Mouse (Mus musculus): Measurements from ENCODE around the gene Mapre1. TPM values are rescaled to one million over a fixed set of nuclear protein-coding genes. Genes with fewer than 3 reads are reported as not detected.
"Not testable (repeated sequence)": the region's sequence is repeated elsewhere in the genome, so short reads cannot be mapped to it uniquely, and the experiment has no call there.

Gene Mapre1
- 199 and 200 TPM in 2 replicates for polyA plus RNA-seq (2016; fragmentation: Nextera tagmentation; extraction: Ambion mirVana)

GRCm38 (mm10) chr2:153740500-153741436 lies at the start of gene Mapre1:
Gene Mapre1 (plus strand): TSS chr2:153741274.
- WGBS (ENCODE audit: insufficient replicate concordance), result 10% methylated on average over 56 of the region's 58 CpGs

GRCm38 (mm10) chr2:153693413-153693812 lies 47.7 kb upstream of the Mapre1 start:
- not testable (repeated sequence) for H3K4me1 ChIP-seq; H3K36me3 ChIP-seq; H3K27me3 ChIP-seq (replicated peaks); H3K9ac ChIP-seq; H3K4me3 ChIP-seq; H3K9me3 ChIP-seq (replicated peaks); H3K27ac ChIP-seq; H3K4me2 ChIP-seq
- WGBS (ENCODE audit: insufficient replicate concordance), result 67% methylated on average over 7 of the region's 7 CpGs
- 0 out of 2 replicates have a peak, but pooled peaks have one; percentile 27 for ATAC-seq

More at GRCm38 (mm10) chr2:153740500-153741436, at the start of gene Mapre1:
- peak; percentile 96 for ATAC-seq
- peak within 1 kb of the TSS; percentile 84 for H3K4me2 ChIP-seq
- H3K9me3 ChIP-seq (replicated peaks), result no peaks in the 10 kb centered on the region
- peak within 1 kb of the TSS; percentile 94 for H3K9ac ChIP-seq
- peak within 1 kb of the TSS; percentile 85 for H3K4me3 ChIP-seq
- H3K4me1 ChIP-seq, result peaks cover 55% of the 10 kb centered on the region
- H3K27me3 ChIP-seq (replicated peaks), result no peaks in the 10 kb centered on the region
- H3K27ac ChIP-seq, result peak within 1 kb of the TSS; percentile 93
- H3K36me3 ChIP-seq, result peaks cover 15% of the 10 kb centered on the region

GRCm38 (mm10) chr2:153694462-153695085 lies 46.5 kb upstream of the Mapre1 start:
- H3K4me2 ChIP-seq, result no peak overlapping the region
- WGBS (ENCODE audit: insufficient replicate concordance), result 54% methylated on average over 19 of the region's 19 CpGs
- 0 out of 2 replicates have a peak, but pooled peaks have one; percentile 42 for ATAC-seq
- H3K9ac ChIP-seq, result no peak overlapping the region
- no peaks in the 10 kb centered on the region for H3K9me3 ChIP-seq (replicated peaks)
- no peak overlapping the region for H3K27ac ChIP-seq
- no peak overlapping the region for H3K4me3 ChIP-seq
- H3K36me3 ChIP-seq, result no peaks in the 10 kb centered on the region
- H3K4me1 ChIP-seq, result no peaks in the 10 kb centered on the region
- H3K27me3 ChIP-seq (replicated peaks), result no peaks in the 10 kb centered on the region

- H3K27me3 ChIP-seq (replicated peaks), result no peaks in the 10 kb centered on the region
- H3K4me3 ChIP-seq, result no peak within 1 kb of the TSS
- no peaks in the 10 kb centered on the region for H3K36me3 ChIP-seq
- H3K4me1 ChIP-seq, result no peaks in the 10 kb centered on the region
- H3K9ac ChIP-seq, result no peak within 1 kb of the TSS
- ATAC-seq, result no peak
- no peak within 1 kb of the TSS for H3K27ac ChIP-seq
- H3K4me2 ChIP-seq, result no peak within 1 kb of the TSS
- H3K9me3 ChIP-seq (replicated peaks), result no peaks in the 10 kb centered on the region
These were observed 44.7 kb upstream of the Mapre1 start, which contains the start of gene Dnmt3c for GRCm38 (mm10) chr2:153696352-153696751. Gene Dnmt3c (plus strand): TSS chr2:153696652.

GRCm38 (mm10) chr2:153703389-153703788 lies 37.7 kb upstream of the Mapre1 start:
- Histone ChIP-seq H3K36me3 (no peaks in the 10 kb centered on the region), H3K9me3 (replicated peaks) (no peaks in the 10 kb centered on the region), H3K9ac (no peak overlapping the region), H3K27ac (no peak overlapping the region), H3K4me1 (no peaks in the 10 kb centered on the region), H3K4me2 (no peak overlapping the region), H3K27me3 (replicated peaks) (peaks cover 11% of the 10 kb centered on the region; the same call in 1 of the 2 replicates), H3K4me3 (no peak overlapping the region)
- WGBS (ENCODE audit: insufficient replicate concordance), result 55% methylated on average over 6 of the region's 6 CpGs
- no peak for ATAC-seq

GRCm38 (mm10) chr2:153710701-153711330 lies 30.3 kb upstream of the Mapre1 start:
- Histone ChIP-seq H3K36me3 (no peaks in the 10 kb centered on the region), H3K27me3 (replicated peaks) (peaks cover 10% of the 10 kb centered on the region; the same call in 1 of the 2 replicates), H3K9me3 (replicated peaks) (no peaks in the 10 kb centered on the region), H3K27ac (no peak overlapping the region), H3K4me1 (peaks cover 32% of the 10 kb centered on the region), H3K4me2 (no peak overlapping the region), H3K4me3 (no peak overlapping the region), H3K9ac (no peak overlapping the region)
- ATAC-seq, result no peak
- 41% methylated on average over 8 of the region's 8 CpGs for WGBS (ENCODE audit: insufficient replicate concordance)

- H3K36me3 ChIP-seq, result no peaks in the 10 kb centered on the region
- H3K9ac ChIP-seq, result no peak overlapping the region
- H3K4me1 ChIP-seq, result peaks cover 47% of the 10 kb centered on the region
- no peak overlapping the region for H3K4me3 ChIP-seq
- H3K9me3 ChIP-seq (replicated peaks), result no peaks in the 10 kb centered on the region
- 43% methylated on average over 3 of the region's 3 CpGs for WGBS (ENCODE audit: insufficient replicate concordance)
- H3K27me3 ChIP-seq (replicated peaks), result no peaks in the 10 kb centered on the region
- H3K4me2 ChIP-seq, result no peak overlapping the region
- peak; percentile 75 for ATAC-seq
- peak overlapping the region; percentile 62 for H3K27ac ChIP-seq
These were observed 28.4 kb upstream of the Mapre1 start for GRCm38 (mm10) chr2:153712646-153713091.

GRCm38 (mm10) chr2:153713227-153713626 lies 27.8 kb upstream of the Mapre1 start:
- H3K27ac ChIP-seq, result peak overlapping the region; percentile 62
- no peaks in the 10 kb centered on the region for H3K27me3 ChIP-seq (replicated peaks)
- 67% methylated on average over 4 of the region's 4 CpGs for WGBS (ENCODE audit: insufficient replicate concordance)
- H3K4me1 ChIP-seq, result peaks cover 50% of the 10 kb centered on the region
- no peaks in the 10 kb centered on the region for H3K36me3 ChIP-seq
- no peak overlapping the region for H3K9ac ChIP-seq
- H3K4me2 ChIP-seq, result no peak overlapping the region
- no peak overlapping the region for H3K4me3 ChIP-seq
- H3K9me3 ChIP-seq (replicated peaks), result no peaks in the 10 kb centered on the region
- no peak for ATAC-seq

GRCm38 (mm10) chr2:153717861-153718260 lies 23.2 kb upstream of the Mapre1 start:
- peak overlapping the region; percentile 60; the same call in 1 of the 2 replicates for H3K27ac ChIP-seq
- peak overlapping the region; percentile 33; the same call in 1 of the 2 replicates for H3K4me2 ChIP-seq
- H3K27me3 ChIP-seq (replicated peaks); H3K9ac ChIP-seq; H3K9me3 ChIP-seq (replicated peaks); H3K4me3 ChIP-seq; H3K36me3 ChIP-seq: not testable (repeated sequence)
- 20% methylated on average over 3 of the region's 3 CpGs for WGBS (ENCODE audit: insufficient replicate concordance)
- peak; percentile 90 for ATAC-seq
- H3K4me1 ChIP-seq, result peaks cover 46% of the 10 kb centered on the region

- Histone ChIP-seq H3K27me3 (replicated peaks) (no peaks in the 10 kb centered on the region), H3K27ac (peak overlapping the region; percentile 78), H3K4me2 (no peak overlapping the region), H3K4me1 (peaks cover 51% of the 10 kb centered on the region), H3K9ac (no peak overlapping the region), H3K9me3 (replicated peaks) (no peaks in the 10 kb centered on the region), H3K4me3 (no peak overlapping the region), H3K36me3 (0 out of 2 replicates have a peak, but pooled peaks cover 4% of the 10 kb centered on the region)
- ATAC-seq, result peak; percentile 58
- 44% methylated on average over 1 of the region's 1 CpGs for WGBS (ENCODE audit: insufficient replicate concordance)
These were observed 18.0 kb upstream of the Mapre1 start for GRCm38 (mm10) chr2:153723098-153723497.

GRCm38 (mm10) chr2:153724424-153724823 lies 16.6 kb upstream of the Mapre1 start:
- Histone ChIP-seq H3K4me1 (peaks cover 37% of the 10 kb centered on the region), H3K4me3 (no peak overlapping the region), H3K9me3 (replicated peaks) (no peaks in the 10 kb centered on the region), H3K9ac (no peak overlapping the region), H3K27me3 (replicated peaks) (no peaks in the 10 kb centered on the region), H3K36me3 (0 out of 2 replicates have a peak, but pooled peaks cover 4% of the 10 kb centered on the region), H3K4me2 (peak overlapping the region; percentile 50), H3K27ac (peak overlapping the region; percentile 85)
- ATAC-seq, result peak; percentile 90
- 18% methylated on average over 2 of the region's 2 CpGs for WGBS (ENCODE audit: insufficient replicate concordance)
